Mouse (Mus musculus) hindbrain, embryonic 11.5 days (tissue): ENCODE data around the gene Brix1. TPM values are rescaled to one million over a fixed set of nuclear protein-coding genes. Genes with fewer than 3 reads are reported as not detected.
"Not testable (repeated sequence)": the region's sequence is repeated elsewhere in the genome, so short reads cannot be mapped to it uniquely, and the experiment has no call there.

Experiments used
- ATAC-seq: fragments of 200-750 bp; cut with Nextera tagmentation; 2 replicates; pipeline ENCODE4 v1.8.0; 2017; ENCODE audit warnings: mild to moderate bottlenecking, moderate TSS enrichment, moderate library complexity; ENCODE audit not compliant: low FRiP score
- DNase-seq: peaks from one replicate; pipeline ENCODE4 v3.0.0-alpha.2; 2015; ENCODE audit warnings: low spot score
- H3K27ac ChIP-seq: fragments of 300-500 bp; sonication (generic); 2 replicates; pipeline ENCODE4 v1.5.1; 2014; ENCODE audit warnings: mild to moderate bottlenecking, low read depth, low read length
- H3K27me3 ChIP-seq: fragments of 300-500 bp; sonication (generic); 2 replicates; pipeline ENCODE4 v1.6.1; 2014; ENCODE audit warnings: mild to moderate bottlenecking, low read length, moderate library complexity, mixed read lengths; ENCODE audit not compliant: control insufficient read depth, insufficient read depth
- H3K36me3 ChIP-seq: fragments of 300-500 bp; sonication (generic); 2 replicates; pipeline ENCODE4 v1.6.1; 2014; ENCODE audit warnings: mild to moderate bottlenecking, low read length, moderate library complexity, mixed read lengths; ENCODE audit not compliant: control insufficient read depth, insufficient read depth
- H3K4me1 ChIP-seq: fragments of 300-500 bp; sonication (generic); replicated peaks from 2 replicates; pipeline ENCODE4 v1.6.1; 2014; ENCODE audit warnings: low read length, mixed read lengths; ENCODE audit not compliant: control insufficient read depth, insufficient read depth
- H3K4me2 ChIP-seq: fragments of 300-500 bp; sonication (generic); replicated peaks from 2 replicates; pipeline ENCODE4 v1.6.1; 2014; ENCODE audit warnings: mild to moderate bottlenecking, low read depth, low read length
- H3K4me3 ChIP-seq: fragments of 300-500 bp; sonication (generic); 2 replicates; pipeline ENCODE4 v1.5.1; 2014; ENCODE audit warnings: low read depth, low read length
- H3K9ac ChIP-seq: fragments of 300-500 bp; sonication (generic); 2 replicates; pipeline ENCODE4 v1.6.1; 2014; ENCODE audit warnings: low read depth, low read length
- H3K9me3 ChIP-seq: fragments of 300-500 bp; sonication (generic); 2 replicates; pipeline ENCODE4 v1.6.1; 2016; ENCODE audit warnings: low read length; ENCODE audit not compliant: control insufficient read depth
- WGBS: fragments of 180-500 bp; shearing (Covaris S2); extraction: QIAGEN DNeasy Blood & Tissue Kit; methylation state at CpG from one replicate; pipeline ENCODE4 v1.1.7; 2014; 5-methylcytosine and 5-hydroxymethylcytosine counted together
- polyA plus RNA-seq: library from polyadenylated mRNA; unstranded; fragments of >200 nt; fragmentation: Nextera tagmentation; extraction: Ambion mirVana; gene quantifications from 2 replicates; pipeline ENCODE4 v1.2.1, GENCODE M21; 2014

The Brix1 gene
- polyA plus RNA-seq, 1 experiment from 2014 or later, result 126 TPM

DNA sequence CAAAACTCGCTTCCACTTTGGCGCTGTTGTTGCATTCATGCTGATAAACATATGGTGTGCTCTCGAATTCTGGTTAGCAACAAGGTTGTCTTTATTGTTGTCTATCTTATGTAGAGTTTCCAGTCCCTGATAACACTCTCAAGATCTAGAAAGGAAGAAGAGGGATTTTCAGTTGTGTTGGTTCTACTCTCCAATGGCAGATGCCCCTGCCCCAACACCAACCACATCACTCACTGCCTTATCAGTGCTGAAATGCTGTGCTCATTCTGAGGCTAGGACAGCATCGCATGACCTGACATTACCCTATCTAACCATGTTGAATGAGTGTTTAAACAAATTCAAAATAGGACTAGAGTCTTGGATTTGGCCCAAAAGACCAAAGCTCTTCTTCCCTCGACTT lies 14.3 kb upstream of the Brix1 start:
- no peaks in the 10 kb centered on the region for H3K27me3 ChIP-seq
- H3K9me3 ChIP-seq, result no peaks in the 10 kb centered on the region
- no peak for DNase-seq
- H3K36me3 ChIP-seq, result no peaks in the 10 kb centered on the region
- H3K4me2 ChIP-seq, result no peak overlapping the region
- no peak overlapping the region for H3K4me3 ChIP-seq
- 86% methylated on average over 5 of the region's 5 CpGs for WGBS
- H3K27ac ChIP-seq, result no peak overlapping the region
- no peaks in the 10 kb centered on the region for H3K4me1 ChIP-seq
- H3K9ac ChIP-seq, result no peak overlapping the region
- no peak for ATAC-seq

DNA sequence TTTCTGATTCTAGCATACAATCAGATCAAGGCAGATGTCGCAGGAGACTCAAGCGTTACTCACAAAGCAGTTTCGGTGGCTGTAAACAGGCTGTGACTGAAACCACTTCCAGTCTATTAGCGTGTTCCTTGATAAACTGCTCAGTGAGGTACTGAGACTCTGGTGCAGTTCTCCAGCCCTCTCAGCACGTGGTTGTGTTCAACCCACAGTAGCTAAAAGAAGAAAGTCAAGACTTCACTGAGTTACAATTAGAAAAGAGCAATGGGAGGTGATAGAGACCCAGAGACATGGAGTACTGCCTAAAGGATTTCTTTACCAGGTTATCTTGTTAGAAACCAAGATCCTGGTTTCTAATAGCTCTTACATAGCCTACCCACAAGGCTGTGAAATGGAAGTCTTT lies 13.8 kb upstream of the Brix1 start:
- no peak overlapping the region for H3K9ac ChIP-seq
- no peak overlapping the region for H3K4me3 ChIP-seq
- H3K27me3 ChIP-seq, result no peaks in the 10 kb centered on the region
- WGBS, result 85% methylated on average over 5 of the region's 5 CpGs
- no peak for ATAC-seq
- no peak overlapping the region for H3K27ac ChIP-seq
- H3K36me3 ChIP-seq, result no peaks in the 10 kb centered on the region
- H3K9me3 ChIP-seq, result no peaks in the 10 kb centered on the region
- DNase-seq, result no peak
- no peak overlapping the region for H3K4me2 ChIP-seq
- H3K4me1 ChIP-seq, result no peaks in the 10 kb centered on the region

DNA sequence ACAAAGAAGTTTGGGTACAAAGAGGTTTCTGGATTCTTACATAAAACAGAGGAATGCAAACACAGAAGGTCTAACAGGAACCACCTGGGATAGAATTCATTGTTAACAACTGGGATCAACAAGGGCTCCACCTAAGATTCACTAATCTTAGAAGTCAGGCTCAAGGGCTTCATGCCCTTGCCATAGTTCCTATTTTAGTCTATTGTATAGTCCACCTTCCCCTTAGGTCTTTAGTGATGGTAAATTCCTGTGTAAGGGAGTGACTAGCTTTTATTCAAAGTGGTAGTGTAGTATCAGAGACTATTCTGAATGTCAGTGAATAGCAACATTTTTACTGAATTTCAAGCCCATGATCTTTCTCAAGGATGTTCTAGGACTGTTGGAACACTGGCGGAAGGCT lies 10.9 kb upstream of the Brix1 start:
- not testable (repeated sequence) for H3K9me3 ChIP-seq, H3K27me3 ChIP-seq, DNase-seq, H3K4me2 ChIP-seq, ATAC-seq, H3K9ac ChIP-seq, H3K36me3 ChIP-seq, H3K4me3 ChIP-seq, H3K4me1 ChIP-seq, H3K27ac ChIP-seq
- WGBS, result 100% methylated on average over 1 of the region's 1 CpGs

DNA sequence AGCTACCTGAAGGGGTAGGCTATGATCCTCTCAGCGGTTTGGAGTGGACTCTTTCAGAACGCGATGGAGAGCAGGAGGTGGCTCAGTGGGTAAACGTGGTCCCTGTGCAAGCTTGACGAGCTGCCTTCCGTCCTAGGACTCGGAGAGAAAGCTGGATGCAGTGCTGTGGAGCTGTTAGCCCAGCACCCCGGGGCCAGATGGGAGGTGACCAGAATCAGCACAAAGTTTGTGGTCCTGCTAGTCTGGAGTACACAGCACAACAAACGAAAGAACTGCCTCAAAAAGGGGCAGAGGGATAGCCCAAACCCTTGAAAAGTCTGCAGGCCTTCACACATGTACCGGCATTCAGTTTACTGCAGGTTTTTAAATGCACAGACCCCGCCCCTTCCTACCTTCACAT lies 10.2 kb upstream of the Brix1 start:
- ATAC-seq (no peak), DNase-seq (no peak)
- Histone ChIP-seq H3K9me3 (no peaks in the 10 kb centered on the region), H3K4me3 (no peak overlapping the region), H3K4me1 (no peaks in the 10 kb centered on the region), H3K27me3 (no peaks in the 10 kb centered on the region), H3K27ac (no peak overlapping the region), H3K4me2 (no peak overlapping the region), H3K9ac (no peak overlapping the region), H3K36me3 (no peaks in the 10 kb centered on the region)
- WGBS, result 93% methylated on average over 11 of the region's 11 CpGs

DNA sequence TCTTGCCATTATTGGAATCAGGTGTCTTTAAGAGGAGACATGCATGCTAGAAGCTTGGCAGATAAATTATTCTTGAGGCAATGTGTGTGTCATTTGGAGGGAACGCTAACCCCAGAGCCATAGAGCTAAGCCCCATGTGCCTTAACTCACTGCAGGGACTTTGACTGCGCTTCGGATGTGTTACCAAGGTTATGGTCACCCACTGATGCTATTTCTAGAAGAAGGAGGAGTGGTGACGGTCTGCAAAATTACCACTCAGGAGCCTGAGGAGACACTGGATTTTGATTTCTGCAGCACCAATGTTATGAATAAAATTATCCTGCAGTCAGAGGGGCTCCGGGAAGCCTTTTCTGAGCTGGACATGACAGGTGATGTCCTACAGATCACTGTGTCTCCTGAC lies 4.4 kb upstream of the Brix1 start:
- H3K4me1 ChIP-seq, result no peaks in the 10 kb centered on the region
- H3K36me3 ChIP-seq, result no peaks in the 10 kb centered on the region
- no peaks in the 10 kb centered on the region for H3K9me3 ChIP-seq
- ATAC-seq (no peak), DNase-seq (no peak)
- no peak overlapping the region for H3K27ac ChIP-seq
- no peak overlapping the region for H3K9ac ChIP-seq
- no peak overlapping the region for H3K4me3 ChIP-seq
- H3K27me3 ChIP-seq, result no peaks in the 10 kb centered on the region
- no peak overlapping the region for H3K4me2 ChIP-seq
- WGBS, result 85% methylated on average over 5 of the region's 5 CpGs

DNA sequence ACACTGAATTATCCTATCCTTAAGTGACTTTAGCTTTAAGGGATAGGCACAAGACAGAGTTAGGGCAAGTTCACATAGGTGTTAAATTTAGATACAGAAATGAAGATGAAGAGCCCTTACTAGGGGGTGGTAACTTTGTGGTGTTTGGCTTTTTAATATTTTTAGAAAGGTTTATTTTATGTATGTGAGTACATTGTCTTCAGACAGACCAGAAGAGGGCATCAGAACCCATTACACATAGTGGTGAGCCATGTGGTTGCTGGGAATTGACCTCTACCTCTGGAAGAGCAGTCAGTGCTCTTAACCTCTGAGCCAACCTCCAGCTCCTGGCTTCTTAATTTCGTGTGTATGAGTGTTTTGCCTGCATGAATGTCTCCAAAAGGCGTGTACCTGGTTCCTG lies 1.5 kb upstream of the Brix1 start:
- Histone ChIP-seq H3K4me2 (0 out of 2 replicates have a peak overlapping the region, but pooled peaks have one; percentile 59), H3K9ac (no peak overlapping the region), H3K27ac (no peak overlapping the region), H3K27me3 (no peaks in the 10 kb centered on the region), H3K9me3 (no peaks in the 10 kb centered on the region), H3K36me3 (no peaks in the 10 kb centered on the region), H3K4me3 (peak overlapping the region; percentile 67; the same call in 1 of the 2 replicates), H3K4me1 (no peaks in the 10 kb centered on the region)
- 77% methylated on average over 2 of the region's 2 CpGs for WGBS
- ATAC-seq (no peak), DNase-seq (no peak)

DNA sequence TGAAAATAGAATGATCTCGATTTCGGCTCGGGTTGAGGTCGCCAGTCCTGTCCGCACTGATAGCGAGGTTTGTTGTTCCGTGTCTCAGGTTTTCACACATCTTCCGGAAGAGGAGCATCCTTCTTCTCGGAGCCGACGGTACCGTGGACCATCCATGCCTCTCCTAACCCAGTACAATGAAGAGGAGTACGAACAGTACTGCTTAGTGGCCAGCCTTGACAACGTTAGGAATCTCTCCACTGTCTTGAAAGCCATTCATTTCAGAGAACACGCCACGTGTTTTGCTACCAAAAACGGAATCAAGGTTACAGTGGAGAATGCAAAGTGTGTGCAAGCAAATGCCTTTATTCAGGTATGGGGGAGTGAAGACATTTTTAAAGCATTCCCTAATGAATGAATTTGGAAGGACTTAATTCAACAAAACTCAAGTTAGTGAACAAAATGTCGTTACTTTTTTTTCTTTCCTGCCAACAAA lies 655 bp upstream of the Brix1 start:
- Histone ChIP-seq H3K36me3 (no peaks in the 10 kb centered on the region), H3K9ac (peak overlapping the region; percentile 72), H3K4me2 (peak overlapping the region; percentile 59), H3K27me3 (no peaks in the 10 kb centered on the region), H3K27ac (no peak overlapping the region), H3K4me3 (peak overlapping the region; percentile 67), H3K4me1 (no peaks in the 10 kb centered on the region), H3K9me3 (no peaks in the 10 kb centered on the region)
- WGBS, result 2% methylated on average over 18 of the region's 18 CpGs
- DNase-seq (no peak), ATAC-seq (peak; percentile 73)

DNA sequence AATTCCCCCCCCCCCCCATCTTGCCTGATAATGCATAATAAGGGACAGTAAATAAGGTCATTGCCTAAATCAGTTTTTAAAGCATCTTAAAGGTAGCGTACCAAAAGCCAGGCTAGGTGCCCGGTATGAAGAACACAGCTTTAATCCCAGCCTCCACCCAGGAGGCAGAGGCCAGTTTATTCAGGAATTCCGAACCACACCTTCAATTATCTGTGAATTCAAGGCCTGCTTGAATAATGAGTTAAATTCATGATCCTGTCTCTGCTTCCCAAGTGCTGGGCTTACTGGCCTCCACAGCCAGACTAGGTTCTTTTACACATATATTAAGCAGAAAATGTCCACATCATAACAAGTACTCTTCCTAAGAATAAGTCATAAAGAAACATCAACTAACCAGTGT lies 14.8 kb downstream of the Brix1 start:
- H3K4me1 ChIP-seq, result no peaks in the 10 kb centered on the region
- peak overlapping the region; percentile 86; the same call in 1 of the 2 replicates for H3K9ac ChIP-seq
- peak overlapping the region; percentile 89 for H3K4me2 ChIP-seq
- no peak overlapping the region for H3K27ac ChIP-seq
- 16% methylated on average over 3 of the region's 3 CpGs for WGBS
- H3K9me3 ChIP-seq, result no peaks in the 10 kb centered on the region
- DNase-seq, result no peak
- peak overlapping the region; percentile 73 for H3K4me3 ChIP-seq
- H3K36me3 ChIP-seq, result no peaks in the 10 kb centered on the region
- H3K27me3 ChIP-seq, result no peaks in the 10 kb centered on the region
- peak; percentile 37; the same call in 1 of the 2 replicates for ATAC-seq

DNA sequence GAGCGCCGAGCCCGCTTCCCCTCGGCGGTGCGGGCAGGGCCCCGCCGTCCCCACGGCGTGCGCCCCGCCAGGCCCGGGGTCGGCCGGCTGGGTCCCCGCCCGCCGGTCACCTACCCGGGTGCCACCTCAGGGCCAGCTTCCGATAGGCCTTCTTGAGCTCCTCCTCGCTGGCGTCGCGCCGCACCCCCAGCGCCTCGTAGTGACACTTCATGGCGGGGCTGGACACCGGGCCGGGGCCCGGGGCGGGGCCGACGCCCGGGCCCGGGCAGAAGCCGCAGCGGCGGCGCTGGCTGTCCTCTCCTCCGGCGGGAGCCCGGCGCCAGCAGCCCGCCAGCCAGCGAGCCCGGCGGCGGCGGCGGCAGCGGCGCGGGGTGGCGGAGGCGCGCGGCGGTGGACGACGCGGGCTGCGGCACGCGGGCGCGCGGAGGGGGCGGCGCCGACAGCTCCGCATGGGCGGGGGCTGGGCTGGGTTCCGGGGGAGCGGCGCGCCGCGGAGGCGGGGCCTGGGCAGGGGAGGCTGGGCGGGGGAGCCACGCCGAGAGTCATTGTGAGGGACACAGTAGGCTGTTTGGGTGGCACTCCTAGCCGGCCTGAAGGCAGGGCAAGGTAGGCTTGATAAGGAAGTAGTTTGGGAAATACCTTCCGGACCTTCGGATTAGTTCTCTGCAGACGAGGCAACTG lies 15.5 kb downstream of the Brix1 start, which contains the start of gene Dnajc21:
Gene Dnajc21 (minus strand): TSS at position 366 of the 681 bp plus-strand sequence.
- WGBS, result under 1% methylated on average over 34 of the region's 87 CpGs
- no peaks in the 10 kb centered on the region for H3K27me3 ChIP-seq

More for the DNA sequence above, 15.5 kb downstream of the Brix1 start, which contains the start of gene Dnajc21:
- Histone ChIP-seq H3K4me1 (no peaks in the 10 kb centered on the region), H3K4me2 (peak within 1 kb of the TSS; percentile 89), H3K36me3 (no peaks in the 10 kb centered on the region), H3K27ac (peak within 1 kb of the TSS; percentile 81), H3K9me3 (no peaks in the 10 kb centered on the region), H3K4me3 (peak within 1 kb of the TSS; percentile 73), H3K9ac (peak within 1 kb of the TSS; percentile 86)
- ATAC-seq, result peak; percentile 94
- DNase-seq, result peak; percentile 88
